Mouse (Mus musculus) v-Abl transformed pro-B cells (cell line): Measurements from ENCODE around the gene Defb36.

ENCODE experiments used
- in situ Hi-C, 2 experiments: fragments of 400-800 bp; cut with MboI; formaldehyde crosslinking; loops; one replicate each; pipeline ENCODE4 v1.15.1; 2025; ENCODE audit not compliant: unreplicated experiment in 2 of 2

Defb36 gene

GRCm38 (mm10) chr2:152620367-152621134, 16.4 kb downstream of the Defb36 start:
- in situ Hi-C loops: no loop called here

- in situ Hi-C loops: no loop called here
Measured at GRCm38 (mm10) chr2:152622151-152622550, 18.0 kb downstream of the Defb36 start.

GRCm38 (mm10) chr2:152622953-152623352, 18.8 kb downstream of the Defb36 start, which contains the start of gene Defb25:
Gene Defb25, minus strand, starts transcription at chr2:152623053.
- in situ Hi-C loops: no loop called here

DNA sequence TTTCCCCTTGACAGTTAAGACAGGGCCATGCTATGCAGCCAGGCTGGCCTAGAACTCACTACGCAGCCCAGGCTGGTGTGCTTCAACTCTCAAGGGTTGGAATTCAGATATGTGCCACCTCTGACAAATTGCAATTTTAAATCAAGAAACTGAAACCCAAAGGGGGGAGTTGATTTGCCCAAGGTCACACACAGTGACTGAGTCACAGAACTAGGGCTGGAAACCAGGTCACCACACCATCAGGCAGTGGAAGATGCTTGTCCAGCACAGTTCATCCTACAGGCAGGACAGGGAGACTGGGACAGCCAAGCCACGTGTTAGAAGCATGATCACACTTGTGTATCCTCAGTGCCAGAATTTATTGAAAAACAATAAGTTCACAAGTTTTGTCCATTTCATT, 20.4 kb downstream of the Defb36 start:
- in situ Hi-C loops: no loop called here

GRCm38 (mm10) chr2:152625256-152625655, 21.1 kb downstream of the Defb36 start:
- in situ Hi-C loops: no loop called here

GRCm38 (mm10) chr2:152626774-152627591, 22.9 kb downstream of the Defb36 start, which contains the start of gene Rem1:
Gene Rem1, plus strand, starts transcription at chr2:152626951.
- in situ Hi-C loops: no loop called here

GRCm38 (mm10) chr2:152628066-152628465, 23.9 kb downstream of the Defb36 start:
- in situ Hi-C loops: no loop called here

DNA sequence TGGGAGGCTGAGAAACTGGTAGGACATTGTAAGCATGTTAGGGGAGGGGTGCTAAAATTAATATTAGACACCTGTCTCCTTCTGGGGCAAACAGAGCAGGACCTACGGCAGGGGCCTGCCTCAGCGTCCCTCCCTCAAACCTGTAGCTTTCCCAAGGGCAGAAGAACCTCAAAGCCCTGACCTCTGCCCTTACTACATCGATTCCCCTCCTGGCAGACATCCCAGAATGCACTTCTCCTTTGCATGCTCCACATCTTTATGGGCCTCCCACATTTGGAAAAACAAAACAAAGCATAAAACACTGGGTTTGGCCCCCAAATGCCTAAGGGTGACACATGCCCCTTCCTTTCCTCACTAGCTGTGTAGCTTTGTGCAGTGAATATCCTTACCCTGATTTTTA, 25.1 kb downstream of the Defb36 start:
- in situ Hi-C loops: no loop called here

GRCm38 (mm10) chr2:152629904-152630303, 25.8 kb downstream of the Defb36 start:
- in situ Hi-C loops: no loop called here

GRCm38 (mm10) chr2:152633334-152633733, 29.2 kb downstream of the Defb36 start:
- in situ Hi-C loops: no loop called here

DNA sequence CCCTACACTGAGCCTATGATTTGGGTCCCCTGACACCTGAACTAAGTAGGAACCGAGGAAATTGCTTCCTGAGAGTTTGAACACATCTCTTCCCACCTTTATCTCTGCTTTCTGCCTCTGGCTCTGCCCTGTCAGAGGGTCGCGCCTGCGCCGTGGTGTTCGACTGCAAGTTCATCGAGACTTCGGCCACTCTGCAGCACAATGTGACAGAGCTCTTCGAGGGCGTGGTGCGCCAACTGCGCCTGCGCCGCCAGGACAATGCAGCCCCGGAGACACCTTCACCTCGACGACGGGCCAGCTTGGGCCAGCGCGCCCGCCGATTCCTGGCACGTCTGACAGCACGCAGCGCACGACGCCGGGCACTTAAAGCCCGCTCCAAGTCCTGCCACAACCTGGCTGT, 30.2 kb downstream of the Defb36 start:
- in situ Hi-C loops: no loop called here

DNA sequence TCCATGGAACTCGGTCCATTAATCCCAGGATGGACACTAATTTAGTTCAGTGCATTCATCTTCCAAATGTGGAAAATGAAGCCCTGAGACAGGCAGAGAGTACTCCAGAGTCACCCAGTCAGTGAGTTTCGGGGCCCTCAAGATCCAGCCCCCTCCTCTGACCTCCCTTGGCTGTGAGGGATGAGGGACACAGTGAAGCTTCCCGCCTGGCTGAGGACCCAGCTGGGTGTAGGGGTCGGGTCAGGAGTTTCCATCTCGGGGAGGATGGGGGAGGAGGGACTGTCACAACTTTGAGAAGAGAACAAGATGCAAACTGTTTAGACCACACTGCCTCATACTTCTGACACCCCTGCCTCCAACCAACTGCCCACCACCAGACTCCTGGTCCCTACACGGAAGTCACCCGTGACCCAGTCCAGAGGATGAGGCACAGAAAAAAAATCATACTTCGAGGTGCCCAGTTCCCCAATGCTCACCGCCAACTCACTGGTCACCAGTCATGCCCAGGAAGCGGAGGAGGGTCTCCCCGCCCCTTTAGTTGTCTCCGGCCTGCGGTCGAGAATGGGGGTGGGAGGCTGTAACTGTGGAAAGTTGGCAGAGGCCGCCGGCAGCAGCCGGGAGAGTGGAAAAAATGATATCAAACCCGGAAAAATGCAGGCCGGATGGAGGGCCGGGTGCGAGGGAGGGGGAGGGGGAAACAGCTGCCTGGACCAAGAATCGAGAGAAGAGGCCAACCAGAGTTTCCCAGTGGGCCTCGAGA, 32.3 kb downstream of the Defb36 start:
- in situ Hi-C loops: no loop called here

DNA sequence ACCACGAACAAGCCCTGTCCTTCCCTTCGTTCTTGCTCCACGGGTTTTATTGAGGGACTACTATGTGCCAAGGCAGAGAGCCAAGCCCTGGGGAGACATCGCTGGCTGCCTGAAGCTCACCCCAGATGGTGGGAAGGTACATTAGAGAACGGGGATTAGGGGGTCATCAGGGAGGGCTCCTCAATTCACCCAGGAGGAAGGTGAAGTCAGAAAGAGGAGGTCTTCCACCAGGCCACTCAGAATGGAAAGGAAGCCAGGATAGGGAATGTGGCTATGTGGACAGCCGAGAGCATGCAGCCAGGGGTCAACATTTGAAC, 32.8 kb downstream of the Defb36 start:
- in situ Hi-C loops: no loop called here

DNA sequence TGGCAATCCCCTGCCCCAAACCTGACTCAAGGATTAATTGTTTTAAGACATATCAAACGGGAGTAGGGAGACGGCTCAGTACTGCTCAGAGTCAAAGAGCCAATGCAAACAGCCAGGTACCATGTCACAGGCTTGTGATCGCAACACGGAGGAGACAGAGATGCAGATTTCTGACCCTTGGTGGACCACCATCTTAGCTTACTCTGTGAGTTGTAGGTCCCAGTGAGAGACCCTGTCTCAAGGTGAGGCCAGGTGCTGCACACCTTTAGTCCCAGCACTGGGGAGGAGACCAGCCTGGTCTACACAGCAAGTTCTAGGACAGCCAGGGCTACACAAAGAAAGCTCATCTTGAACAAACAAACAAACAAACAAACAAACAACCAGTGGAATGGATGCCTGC, 33.3 kb downstream of the Defb36 start:
- in situ Hi-C loops: no loop called here

DNA sequence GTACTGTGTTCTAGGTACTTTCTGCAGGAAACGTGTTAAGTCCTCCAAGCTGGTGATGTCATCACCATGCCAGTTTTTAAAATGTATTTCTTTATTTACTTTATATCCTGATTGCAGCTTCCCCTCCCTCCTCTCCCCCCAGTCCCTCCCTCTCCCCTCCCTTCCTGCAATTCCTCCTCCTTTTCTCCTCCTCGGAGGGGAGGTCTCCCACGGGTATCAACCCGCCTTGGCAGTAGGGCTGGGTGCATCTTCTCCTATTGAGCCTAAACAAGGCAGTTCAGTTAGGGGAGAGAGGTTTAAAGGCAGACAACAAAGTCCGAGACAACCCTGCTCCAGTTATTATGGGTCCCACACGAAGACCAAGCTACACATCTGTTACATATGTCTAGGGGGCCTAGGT, 34.7 kb downstream of the Defb36 start:
- in situ Hi-C loops: no loop called here

DNA sequence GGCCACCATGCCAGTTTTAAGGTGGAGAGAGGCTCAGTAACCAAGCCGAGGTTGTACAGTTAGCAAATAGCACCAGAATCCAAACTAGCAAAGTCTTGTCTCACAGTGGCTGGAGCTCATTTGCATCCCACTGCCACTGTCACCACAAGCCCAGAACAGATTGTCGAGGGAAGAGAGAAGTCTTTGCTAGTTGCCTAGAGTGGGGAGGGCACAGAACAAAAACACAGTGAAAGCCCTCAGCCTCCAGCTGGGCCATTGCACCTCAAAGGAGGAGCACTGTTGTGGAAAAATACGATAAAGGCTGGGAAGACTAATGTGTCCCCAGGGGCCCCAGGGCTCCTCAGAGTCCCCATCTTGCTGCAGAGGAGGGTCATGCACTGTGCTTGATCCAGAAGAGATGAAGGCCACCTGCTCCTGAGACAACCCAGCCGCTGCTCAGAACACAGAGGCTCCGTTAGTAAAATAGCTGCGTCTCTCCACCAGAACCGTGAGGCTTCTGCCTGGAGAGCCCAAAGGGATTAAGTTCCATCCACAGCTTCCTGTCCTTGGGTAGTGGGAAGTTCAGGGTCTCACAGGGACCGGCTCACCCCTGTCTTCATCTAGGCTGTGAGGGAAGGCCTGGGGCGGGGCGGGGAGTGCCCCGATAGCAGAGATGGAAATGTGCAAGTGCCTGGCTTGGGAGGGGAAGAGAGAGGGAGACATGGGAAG, 35.4 kb downstream of the Defb36 start:
- in situ Hi-C loops: no loop called here

GRCm38 (mm10) chr2:152652901-152653620, 48.9 kb downstream of the Defb36 start:
- in situ Hi-C loops: no loop called here

DNA sequence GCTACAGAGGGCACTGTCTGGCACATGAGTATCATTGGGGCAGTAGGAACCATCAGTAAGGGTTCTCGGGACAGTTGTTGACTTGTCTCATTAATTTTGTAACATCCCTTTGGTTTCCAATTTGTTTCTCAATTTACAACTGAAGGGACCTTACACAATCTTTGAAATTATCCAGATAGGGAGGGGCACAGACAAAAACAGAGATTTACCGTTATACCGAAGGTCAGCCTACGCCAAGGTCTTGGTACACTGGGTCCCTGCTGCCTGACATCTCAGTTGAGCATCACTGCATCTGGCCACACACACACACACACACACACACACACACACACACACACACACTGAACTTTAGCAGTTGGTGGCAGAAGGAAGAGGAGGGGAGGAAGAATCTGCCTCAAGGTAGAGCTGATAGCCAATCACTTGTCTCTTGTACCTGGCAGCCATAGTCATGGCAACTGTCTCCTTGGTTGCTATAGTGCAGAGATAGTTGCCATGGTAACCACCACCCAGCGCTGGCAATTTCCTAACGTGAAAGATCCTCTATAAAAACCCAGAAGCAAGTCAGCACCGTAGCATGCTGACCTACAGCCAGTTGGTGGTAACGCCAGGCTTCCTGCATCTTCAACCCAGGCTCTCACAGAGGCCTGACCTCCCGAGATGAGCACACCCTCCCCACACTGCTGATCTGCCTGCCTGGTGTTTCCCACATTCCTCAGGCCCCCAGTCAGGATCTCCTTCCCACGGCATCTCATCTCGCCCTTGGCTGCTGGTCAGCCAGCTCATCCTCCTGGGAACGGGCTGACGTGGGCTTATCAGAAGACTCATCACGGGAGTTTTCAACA, 50.0 kb downstream of the Defb36 start:
- in situ Hi-C loops: no loop called here

DNA sequence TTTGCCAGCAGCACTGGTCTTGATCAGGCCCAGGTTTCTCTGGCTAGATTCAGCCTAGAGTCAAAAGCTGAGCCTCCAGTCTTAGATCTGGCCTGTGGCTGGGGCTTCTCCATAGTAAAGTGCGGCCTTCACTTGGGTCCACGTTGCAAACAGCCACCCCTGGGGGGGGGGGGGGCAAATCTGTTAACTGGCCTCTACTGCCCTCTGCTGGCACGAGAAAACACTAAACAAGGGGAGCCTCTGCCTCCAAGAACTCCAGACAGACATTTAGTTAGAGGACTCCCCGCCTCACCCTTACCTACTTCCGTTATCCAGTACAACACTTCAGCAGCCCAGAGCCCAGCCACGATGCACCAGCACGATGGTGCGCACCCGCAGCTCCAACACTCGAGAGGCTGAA, 53.3 kb downstream of the Defb36 start:
- in situ Hi-C loops: no loop called here
